Mouse (Mus musculus): Measurements from ENCODE around the gene Syce3.

Gene Syce3

DNA sequence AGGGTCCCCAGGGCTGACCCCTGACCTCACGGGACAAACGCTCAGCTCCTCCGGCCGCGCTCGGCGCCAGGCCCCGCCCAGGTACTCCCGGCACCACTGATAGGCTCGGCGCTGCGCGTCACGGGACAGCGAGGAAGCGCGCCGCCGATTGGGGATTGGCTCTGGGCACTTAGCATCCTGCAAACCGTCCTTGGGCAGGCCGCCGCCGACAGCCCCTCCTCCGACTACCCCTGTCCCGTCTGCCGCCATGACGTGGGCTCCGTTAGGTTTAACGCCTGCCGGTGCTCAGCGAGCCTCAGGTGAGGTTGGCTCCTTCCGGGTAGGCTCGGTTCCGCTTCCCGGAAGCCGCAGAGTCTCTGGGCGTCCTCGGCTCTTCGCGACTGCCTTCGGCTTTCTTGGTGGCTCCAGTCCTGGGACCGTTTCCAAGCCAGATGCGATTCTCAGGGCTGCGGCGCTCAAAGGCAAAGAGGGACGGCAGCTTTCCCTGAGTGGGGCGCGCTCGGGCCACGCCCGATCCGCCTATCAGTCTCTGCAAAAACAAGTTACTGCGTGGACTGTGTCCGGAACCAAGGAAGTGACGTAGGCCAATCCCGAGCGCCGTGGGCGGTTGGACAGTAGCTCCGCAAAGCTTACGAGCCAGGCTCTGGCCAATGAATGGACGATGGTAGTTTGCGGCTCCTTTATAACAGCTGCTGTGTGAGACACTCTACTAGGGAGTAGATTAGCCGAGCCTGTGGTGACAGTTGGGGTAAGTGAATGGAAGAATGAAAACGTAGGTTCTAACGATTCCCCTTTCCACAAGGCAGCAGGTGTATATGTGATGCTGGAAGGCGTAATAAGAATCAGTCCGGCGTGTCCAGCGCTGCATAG, 19.3 kb upstream of the Syce3 start, which contains the start of the genes C730034F03Rik, Gm44502 and Chkb:
Gene C730034F03Rik (plus strand): TSS at position 238 of the 870 bp plus-strand sequence.
Gene Gm44502 (minus strand): TSS at position 345 of the 870 bp plus-strand sequence.
Gene Chkb (minus strand): TSS at position 557 of the 870 bp plus-strand sequence.
- Histone ChIP-seq H3K27me3 (ENCODE audit: control insufficient read depth, insufficient read depth, low read length, poor library complexity, severe bottlenecking) (no peaks in the 10 kb centered on the region), H3K36me3 (ENCODE audit: control insufficient read depth, insufficient read depth, low read length, poor library complexity, severe bottlenecking) (peaks cover 5% of the 10 kb centered on the region)
- DNase-seq (ENCODE audit: low read depth, low spot score), result peak; percentile 95

DNA sequence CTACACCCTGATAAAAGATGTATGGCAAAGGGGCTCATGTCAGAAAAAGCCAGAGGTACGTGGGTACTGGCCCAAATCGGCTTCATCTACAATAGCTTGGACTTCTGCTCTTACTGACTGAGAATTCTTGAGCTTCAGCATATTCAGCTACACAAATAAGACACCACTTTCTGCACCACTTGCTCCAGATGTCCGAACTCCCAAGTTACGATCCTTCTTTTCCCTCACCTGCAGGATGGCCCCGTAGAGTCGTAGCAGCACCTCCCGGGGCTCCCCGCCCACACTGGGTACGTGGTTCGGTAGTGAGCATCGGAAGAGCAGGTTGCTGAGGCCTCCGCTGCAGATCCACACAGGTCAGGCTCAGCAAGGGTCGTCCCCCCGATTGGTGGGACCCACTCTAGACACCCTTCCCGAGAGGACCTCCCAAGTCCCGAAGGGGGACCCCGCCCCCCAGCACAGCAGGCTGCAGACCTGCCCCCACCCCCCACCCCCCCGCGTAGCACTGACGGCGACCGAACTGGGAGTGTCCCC, 18.6 kb upstream of the Syce3 start:
- DNase-seq (ENCODE audit: low read depth, low spot score), result no peak

DNA sequence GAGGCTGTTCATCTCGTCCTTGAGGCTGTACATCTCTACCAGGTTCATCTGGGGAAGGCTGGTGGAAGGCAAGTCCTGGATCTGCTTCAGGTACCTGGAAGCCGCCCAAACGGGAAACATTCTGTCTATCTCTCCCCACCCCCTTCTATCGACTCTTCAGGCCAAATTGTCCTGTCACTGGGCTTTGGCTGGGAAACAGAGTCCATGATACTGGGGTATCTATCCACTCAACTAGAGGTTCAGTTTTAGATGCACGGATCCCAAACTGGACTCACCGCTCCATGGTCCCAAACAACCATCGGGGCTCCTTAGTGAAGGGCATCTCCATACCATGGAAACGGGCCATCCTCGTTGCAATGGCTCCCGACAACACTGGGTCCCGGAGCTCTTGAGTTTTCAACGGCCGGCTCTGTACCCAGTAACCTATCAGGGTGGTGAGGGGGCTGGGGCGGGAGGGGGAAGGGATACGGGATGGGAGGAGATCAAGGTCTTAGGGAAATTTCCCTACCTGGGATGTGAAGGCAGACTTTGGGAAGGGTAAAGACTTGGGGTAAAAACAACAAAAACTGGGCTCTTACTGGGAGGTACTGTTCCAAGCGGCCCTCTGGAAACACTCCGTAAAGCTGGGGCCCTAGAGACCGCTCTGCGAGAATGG, 18.0 kb upstream of the Syce3 start:
- DNase-seq (ENCODE audit: low read depth, low spot score), result no peak
- H3K36me3 ChIP-seq (ENCODE audit: control insufficient read depth, insufficient read depth, low read length, poor library complexity, severe bottlenecking), result peaks cover 5% of the 10 kb centered on the region

More for the DNA sequence above, 18.6 kb upstream of the Syce3 start:
- no peaks in the 10 kb centered on the region for H3K27me3 ChIP-seq (ENCODE audit: control insufficient read depth, insufficient read depth, low read length, poor library complexity, severe bottlenecking)
- H3K36me3 ChIP-seq (ENCODE audit: control insufficient read depth, insufficient read depth, low read length, poor library complexity, severe bottlenecking), result peaks cover 5% of the 10 kb centered on the region

DNA sequence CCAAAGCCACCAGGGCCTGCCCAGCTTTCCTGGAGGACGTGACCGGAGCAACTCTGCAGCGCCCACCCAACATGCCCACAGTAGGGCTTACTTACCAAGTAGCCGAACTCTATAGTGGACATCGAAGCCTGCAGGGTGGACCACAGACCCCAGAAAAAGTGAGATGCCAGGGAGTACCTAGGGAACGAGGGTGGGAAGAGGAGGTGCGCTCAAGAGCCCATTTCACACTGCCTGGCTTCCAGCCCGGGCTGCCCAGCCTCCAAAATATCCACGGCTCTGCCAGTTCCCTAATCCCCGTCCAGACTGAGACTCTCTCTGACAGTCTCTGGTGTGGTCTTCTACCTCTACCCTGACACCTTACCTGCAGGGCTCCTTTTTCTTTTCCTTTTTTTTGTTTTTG, 16.4 kb upstream of the Syce3 start:
- DNase-seq (ENCODE audit: low read depth, low spot score), result no peak
- no peaks in the 10 kb centered on the region for H3K27me3 ChIP-seq (ENCODE audit: control insufficient read depth, insufficient read depth, low read length, poor library complexity, severe bottlenecking)
- peaks cover 5% of the 10 kb centered on the region for H3K36me3 ChIP-seq (ENCODE audit: control insufficient read depth, insufficient read depth, low read length, poor library complexity, severe bottlenecking)

More for the DNA sequence above, 18.0 kb upstream of the Syce3 start:
- H3K27me3 ChIP-seq (ENCODE audit: control insufficient read depth, insufficient read depth, low read length, poor library complexity, severe bottlenecking), result no peaks in the 10 kb centered on the region

DNA sequence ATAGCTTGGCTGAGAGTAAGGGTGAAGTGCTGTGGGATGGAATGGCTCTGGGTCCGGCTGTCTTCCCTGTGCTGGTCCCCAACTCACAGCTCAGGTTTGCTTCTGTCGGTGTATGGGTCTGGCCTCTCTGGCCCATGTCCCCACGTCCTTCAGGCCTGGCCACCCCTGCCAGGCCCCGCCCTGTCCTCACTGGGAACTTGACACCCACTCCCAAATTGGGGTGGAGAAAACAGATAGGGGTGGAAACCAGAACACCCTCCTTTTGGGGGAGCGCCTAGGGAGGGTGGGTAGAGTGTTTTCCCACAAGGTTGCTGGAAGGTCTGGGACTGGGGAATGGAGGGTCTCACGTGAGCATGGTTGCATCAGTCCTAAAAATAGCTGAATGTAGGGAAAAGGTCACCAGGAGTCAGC, 15.4 kb upstream of the Syce3 start, which contains the start of gene Cpt1b:
Gene Cpt1b (minus strand): TSS at position 153 of the 411 bp plus-strand sequence.
- no peak for DNase-seq (ENCODE audit: low read depth, low spot score)
- Histone ChIP-seq H3K27me3 (ENCODE audit: control insufficient read depth, insufficient read depth, low read length, poor library complexity, severe bottlenecking) (no peaks in the 10 kb centered on the region), H3K36me3 (ENCODE audit: control insufficient read depth, insufficient read depth, low read length, poor library complexity, severe bottlenecking) (peaks cover 8% of the 10 kb centered on the region)

DNA sequence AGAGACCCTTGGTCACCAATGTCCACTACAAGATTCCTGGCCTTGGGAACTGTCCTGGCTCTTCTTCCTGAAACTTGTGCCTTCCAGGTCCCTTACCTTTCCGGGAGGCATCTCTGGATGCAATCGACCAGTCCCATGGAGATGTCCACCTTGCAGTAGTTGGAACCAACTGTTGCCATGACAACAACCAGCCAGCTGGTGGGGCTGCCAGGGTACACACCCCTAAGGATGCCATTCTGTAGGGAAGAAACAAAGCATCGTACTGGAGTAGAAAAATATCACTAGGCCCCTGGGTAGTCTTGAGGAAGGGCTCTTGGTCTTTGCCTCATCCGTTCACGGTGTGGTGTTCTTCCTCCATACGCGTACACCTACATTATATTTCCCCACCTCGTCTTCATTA, 14.3 kb upstream of the Syce3 start:
- H3K36me3 ChIP-seq (ENCODE audit: control insufficient read depth, insufficient read depth, low read length, poor library complexity, severe bottlenecking), result peaks cover 8% of the 10 kb centered on the region
- no peak for DNase-seq (ENCODE audit: low read depth, low spot score)
- no peaks in the 10 kb centered on the region for H3K27me3 ChIP-seq (ENCODE audit: control insufficient read depth, insufficient read depth, low read length, poor library complexity, severe bottlenecking)

DNA sequence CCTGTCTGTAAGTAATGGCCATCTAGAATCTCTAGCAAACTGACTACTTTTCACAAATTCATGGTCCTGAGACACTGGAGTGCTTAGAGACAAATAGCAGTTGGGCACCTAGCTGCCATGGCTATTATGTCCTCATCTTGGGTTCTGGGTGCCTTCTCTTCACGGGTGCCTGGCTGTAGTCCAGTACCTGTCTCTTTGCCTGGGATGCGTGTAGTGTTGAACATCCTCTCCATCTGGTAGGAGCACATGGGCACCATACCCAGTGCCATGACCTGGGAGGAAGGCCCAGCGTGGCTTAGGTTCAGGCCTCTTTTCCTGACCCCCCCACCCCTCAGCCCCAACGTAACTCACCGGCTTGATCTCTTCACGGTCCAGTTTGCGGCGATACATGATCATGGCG, 11.6 kb upstream of the Syce3 start:
- Histone ChIP-seq H3K36me3 (ENCODE audit: control insufficient read depth, insufficient read depth, low read length, poor library complexity, severe bottlenecking) (peaks cover 12% of the 10 kb centered on the region), H3K27me3 (ENCODE audit: control insufficient read depth, insufficient read depth, low read length, poor library complexity, severe bottlenecking) (no peaks in the 10 kb centered on the region)
- no peak for DNase-seq (ENCODE audit: low read depth, low spot score)

DNA sequence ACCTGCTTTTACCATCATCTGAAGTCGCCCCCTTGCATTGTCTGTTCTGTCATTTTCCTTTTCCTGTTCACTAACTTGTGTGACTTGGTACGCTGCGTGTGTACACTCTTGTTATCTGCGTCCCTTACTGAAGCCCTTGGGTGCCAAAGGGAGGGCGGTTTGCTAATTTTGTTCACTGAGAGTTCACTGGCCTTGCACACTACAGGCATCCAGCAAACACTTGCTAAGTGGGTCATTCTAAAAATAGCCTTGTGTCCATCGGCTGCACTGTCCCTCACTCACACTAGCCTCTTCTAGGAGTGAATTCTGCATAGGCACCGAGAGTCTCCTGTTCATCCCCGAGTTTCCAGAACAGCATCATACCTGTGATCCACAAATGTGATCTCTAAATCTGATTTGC, 5.0 kb upstream of the Syce3 start:
- no peaks in the 10 kb centered on the region for H3K27me3 ChIP-seq (ENCODE audit: control insufficient read depth, insufficient read depth, low read length, poor library complexity, severe bottlenecking)
- no peak for DNase-seq (ENCODE audit: low read depth, low spot score)
- H3K36me3 ChIP-seq (ENCODE audit: control insufficient read depth, insufficient read depth, low read length, poor library complexity, severe bottlenecking), result peaks cover 5% of the 10 kb centered on the region; the same call in 1 of the 2 replicates

DNA sequence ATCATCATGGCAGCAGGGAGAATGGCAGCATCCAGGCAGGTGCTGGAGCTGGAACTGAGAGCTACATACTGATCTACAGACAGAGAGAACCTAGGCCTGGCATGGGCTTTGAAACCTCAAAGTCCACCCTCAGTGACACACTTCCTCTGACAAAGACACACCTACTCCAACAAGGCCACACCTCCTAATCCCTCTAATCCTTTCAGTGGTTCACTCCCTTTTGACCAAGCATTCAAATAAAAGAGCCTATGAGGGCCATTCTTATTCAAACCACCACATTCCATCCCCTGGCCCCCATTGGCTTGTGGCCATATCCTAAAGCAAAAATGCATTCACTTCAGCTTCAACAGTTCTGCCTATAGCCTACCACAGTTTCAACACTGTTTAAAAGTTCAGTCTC, 3.6 kb downstream of the Syce3 start:
- no peak for DNase-seq (ENCODE audit: low read depth, low spot score)
- no peaks in the 10 kb centered on the region for H3K27me3 ChIP-seq (ENCODE audit: control insufficient read depth, insufficient read depth, low read length, poor library complexity, severe bottlenecking)

DNA sequence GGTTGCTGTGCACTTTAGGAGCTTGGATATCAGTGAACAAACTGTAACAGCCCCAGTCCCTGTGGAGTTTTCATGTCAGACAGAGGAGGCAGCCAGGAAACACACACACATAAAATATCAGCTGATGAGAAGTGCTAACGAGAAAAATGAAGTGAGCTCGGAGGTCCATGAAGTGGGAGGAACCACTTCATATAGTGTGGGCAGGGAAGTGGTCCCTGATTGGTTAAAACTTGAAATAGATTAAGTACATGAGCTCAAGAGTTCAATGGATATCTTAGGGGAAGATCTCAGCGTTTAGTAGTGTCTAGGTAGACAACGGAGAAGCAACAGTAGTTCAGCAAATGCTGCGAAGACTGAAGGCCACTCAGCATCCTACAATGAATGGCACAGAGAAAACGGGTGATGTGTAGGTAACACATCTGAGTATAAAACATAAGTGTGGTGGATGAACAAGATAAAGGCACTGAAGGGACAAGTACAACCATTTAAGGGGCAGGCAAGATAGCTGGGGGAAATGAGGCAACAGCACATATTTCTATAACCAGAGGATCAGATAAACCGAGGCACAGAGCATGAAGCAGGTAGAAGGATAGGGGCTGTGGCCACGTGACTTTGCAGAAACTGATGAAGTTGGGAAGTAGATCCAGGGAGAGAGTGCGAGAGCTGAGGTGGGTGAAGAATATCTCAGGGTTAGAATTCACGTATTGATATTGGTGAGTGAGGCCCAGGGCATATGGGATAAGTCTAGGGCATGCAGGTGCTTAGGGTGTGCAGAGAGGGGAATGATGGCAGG, 5.3 kb downstream of the Syce3 start:
- H3K36me3 ChIP-seq (ENCODE audit: control insufficient read depth, insufficient read depth, low read length, poor library complexity, severe bottlenecking), result no peaks in the 10 kb centered on the region
- H3K27me3 ChIP-seq (ENCODE audit: control insufficient read depth, insufficient read depth, low read length, poor library complexity, severe bottlenecking), result no peaks in the 10 kb centered on the region
- no peak for DNase-seq (ENCODE audit: low read depth, low spot score)

More for the DNA sequence above, 3.6 kb downstream of the Syce3 start:
- no peaks in the 10 kb centered on the region for H3K36me3 ChIP-seq (ENCODE audit: control insufficient read depth, insufficient read depth, low read length, poor library complexity, severe bottlenecking)

DNA sequence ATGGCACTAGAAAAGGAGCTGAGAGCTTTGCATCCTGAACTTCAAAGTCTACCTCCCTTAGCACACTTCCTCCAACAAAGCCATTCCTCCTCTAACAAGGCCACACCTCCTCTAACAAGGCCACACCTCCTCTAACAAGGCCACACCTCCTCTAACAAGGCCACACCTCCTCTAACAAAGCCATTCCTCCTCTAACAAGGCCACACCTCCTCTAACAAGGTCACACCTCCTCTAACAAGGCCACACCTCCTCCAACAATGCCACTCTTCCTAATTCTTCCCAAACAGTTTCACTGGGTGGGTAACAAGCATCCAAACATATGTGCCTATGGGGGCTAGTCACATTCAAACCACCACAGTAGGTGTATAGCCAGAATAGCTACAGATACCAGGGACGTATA, 7.8 kb downstream of the Syce3 start:
- Histone ChIP-seq H3K27me3 (ENCODE audit: control insufficient read depth, insufficient read depth, low read length, poor library complexity, severe bottlenecking) (no peaks in the 10 kb centered on the region), H3K36me3 (ENCODE audit: control insufficient read depth, insufficient read depth, low read length, poor library complexity, severe bottlenecking) (no peaks in the 10 kb centered on the region)
- DNase-seq (ENCODE audit: low read depth, low spot score), result no peak

DNA sequence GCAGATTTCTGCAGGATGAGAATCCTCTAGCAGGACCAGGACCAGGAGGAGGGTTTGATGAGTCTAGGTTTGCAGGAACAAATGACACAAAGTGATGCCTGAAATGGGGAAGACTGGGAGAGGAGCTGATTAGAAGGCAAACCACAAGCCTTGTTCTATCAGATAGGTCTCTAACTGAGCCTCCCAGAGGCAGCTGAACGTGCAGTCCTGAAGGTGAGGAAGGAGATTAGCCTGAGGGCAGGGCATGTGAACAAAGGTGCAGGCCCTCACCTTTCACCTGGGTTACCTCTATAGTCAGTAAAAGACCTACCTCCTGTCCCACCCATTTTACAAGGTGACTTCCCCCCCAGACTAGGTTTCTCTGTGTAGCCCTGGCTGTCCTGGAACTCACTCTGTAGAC, 10.6 kb downstream of the Syce3 start:
- no peak for DNase-seq (ENCODE audit: low read depth, low spot score)
- no peaks in the 10 kb centered on the region for H3K36me3 ChIP-seq (ENCODE audit: control insufficient read depth, insufficient read depth, low read length, poor library complexity, severe bottlenecking)
- no peaks in the 10 kb centered on the region for H3K27me3 ChIP-seq (ENCODE audit: control insufficient read depth, insufficient read depth, low read length, poor library complexity, severe bottlenecking)

DNA sequence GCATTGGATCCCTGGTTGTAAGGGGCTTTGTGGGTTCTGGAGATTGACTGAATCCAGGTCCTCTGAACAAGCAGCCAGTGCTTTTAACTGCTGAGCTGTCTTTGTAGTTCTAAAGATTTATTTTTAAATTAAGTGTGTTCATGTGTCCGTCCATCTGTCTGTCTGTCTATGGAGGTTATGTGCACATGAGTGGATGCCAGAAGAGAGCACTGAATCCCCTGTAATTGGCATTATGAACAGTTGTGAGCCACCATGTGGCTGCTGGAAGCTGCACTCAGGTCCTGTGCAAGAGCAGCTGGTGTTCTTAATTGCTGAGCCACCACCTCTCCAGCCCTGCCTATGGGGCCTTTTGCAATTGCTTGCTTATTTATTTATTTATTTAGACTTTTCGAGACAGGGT, 12.2 kb downstream of the Syce3 start:
- no peaks in the 10 kb centered on the region for H3K36me3 ChIP-seq (ENCODE audit: control insufficient read depth, insufficient read depth, low read length, poor library complexity, severe bottlenecking)
- DNase-seq (ENCODE audit: low read depth, low spot score), result no peak
- no peaks in the 10 kb centered on the region for H3K27me3 ChIP-seq (ENCODE audit: control insufficient read depth, insufficient read depth, low read length, poor library complexity, severe bottlenecking)

DNA sequence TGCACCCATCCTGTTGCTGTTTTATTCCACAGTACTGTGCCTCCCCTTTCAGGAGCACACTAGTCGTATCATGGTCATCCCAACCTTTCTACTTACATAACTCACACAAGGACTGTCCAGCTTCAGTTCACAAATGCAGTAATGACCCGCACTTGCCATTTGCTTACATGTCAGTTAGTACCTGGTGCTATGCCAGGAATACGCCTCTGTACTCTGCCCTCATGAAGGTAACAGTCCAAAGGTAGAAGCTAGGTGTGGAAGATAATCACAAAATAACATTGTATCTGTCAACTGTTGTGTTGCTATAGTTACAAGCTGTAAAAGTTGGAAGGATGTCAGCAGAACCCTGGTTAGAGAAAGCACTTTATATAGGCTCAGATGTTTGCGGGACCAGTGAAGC, 13.4 kb downstream of the Syce3 start:
- H3K27me3 ChIP-seq (ENCODE audit: control insufficient read depth, insufficient read depth, low read length, poor library complexity, severe bottlenecking), result no peaks in the 10 kb centered on the region
- no peak for DNase-seq (ENCODE audit: low read depth, low spot score)
- no peaks in the 10 kb centered on the region for H3K36me3 ChIP-seq (ENCODE audit: control insufficient read depth, insufficient read depth, low read length, poor library complexity, severe bottlenecking)
